ENCODE assay signal across 24 mouse cellular contexts in genomic region chr13:58954764-58955163, GRCm38 (mm10).
DNase-seq lines count a peak whose midpoint lies in the region; ATAC-seq and TF ChIP-seq lines count a peak whose summit lies in the region.
"Had no signal": no experiment of that assay in that cellular context is flagged by ENCODE, and none has a peak within 500 bp of the region (broad histone marks: within the 10 kb centered on the region; RNA-seq: fewer than 3 reads in every experiment).

No protein-coding gene starts in this region.

- H3K9ac ChIP-seq in ES-Bruce4 (ENCODE audit: low read depth, poor library complexity, severe bottlenecking) (no peak overlapping the region), ES-E14 (ENCODE audit: insufficient read depth, low read depth, low read length, poor library complexity, severe bottlenecking) (no peak overlapping the region)
- no peak overlapping the region for H3K9ac ChIP-seq in midbrain, embryonic 13.5 days (replicated peaks)
- H3K9ac ChIP-seq in hindbrain, postnatal 0 days (replicated peaks; ENCODE audit: low read length): no peak overlapping the region
- H3K9ac ChIP-seq: embryonic facial prominence, embryonic 13.5 days; embryonic facial prominence, embryonic 15.5 days; forebrain, embryonic 13.5 days; forebrain, embryonic 15.5 days had no signal

- 17% methylated on average over 6 of the region's 6 CpGs for WGBS in midbrain, embryonic 13.5 days
- 20% methylated on average over 6 of the region's 6 CpGs for WGBS in hindbrain, postnatal 0 days

- H3K9me3 ChIP-seq in E14TG2a.4 (ENCODE audit: low read length) (no peaks in the 10 kb centered on the region), ES-Bruce4 (replicated peaks; ENCODE audit: control insufficient read depth, insufficient read depth, low read length, poor library complexity, severe bottlenecking) (no peaks in the 10 kb centered on the region), ES-E14 (ENCODE audit: control insufficient read depth, insufficient read depth, low read depth, low read length) (no peaks in the 10 kb centered on the region)
- H3K9me3 ChIP-seq in midbrain, embryonic 13.5 days: no peaks in the 10 kb centered on the region
- no peaks in the 10 kb centered on the region for H3K9me3 ChIP-seq in hindbrain, postnatal 0 days (ENCODE audit: low read length)
- H3K9me3 ChIP-seq: embryonic facial prominence, embryonic 13.5 days; embryonic facial prominence, embryonic 15.5 days; forebrain, embryonic 13.5 days; forebrain, embryonic 15.5 days had no signal

- H3K27me3 ChIP-seq in E14TG2a.4 (ENCODE audit: insufficient read depth, low read length) (peaks cover 9% of the 10 kb centered on the region; the same call in 1 of the 2 replicates), ES-Bruce4 (ENCODE audit: control insufficient read depth, insufficient read depth, low read length, poor library complexity, severe bottlenecking) (no peaks in the 10 kb centered on the region)
- no peaks in the 10 kb centered on the region for H3K27me3 ChIP-seq in midbrain, embryonic 13.5 days
- no peaks in the 10 kb centered on the region for H3K27me3 ChIP-seq in hindbrain, postnatal 0 days (ENCODE audit: insufficient read depth, low read length)
- H3K27me3 ChIP-seq: embryonic facial prominence, embryonic 15.5 days; forebrain, embryonic 13.5 days; forebrain, embryonic 15.5 days; Patski had no signal

- H3K4me1 ChIP-seq in E14TG2a.4 (replicated peaks; ENCODE audit: low read depth, low read length) (peaks cover 58% of the 10 kb centered on the region), ES-Bruce4 (ENCODE audit: control insufficient read depth, insufficient read depth, low read length) (peaks cover 14% of the 10 kb centered on the region), ES-E14 (ENCODE audit: control insufficient read depth in 2 of 2, insufficient read depth in 2 of 2, low read length in 2 of 2, poor library complexity in 1 of 2) (peaks cover 13 to 25% of the 10 kb centered on the region in 2 experiments)
- peaks cover 29% of the 10 kb centered on the region for H3K4me1 ChIP-seq in midbrain, embryonic 13.5 days (replicated peaks)
- no peaks in the 10 kb centered on the region for H3K4me1 ChIP-seq in hindbrain, postnatal 0 days (ENCODE audit: insufficient read depth, low read length)

- in situ Hi-C loops in ES-E14 (cut with MboI; ENCODE audit: low sequenced_read_pairs in 2 of 2, unreplicated experiment in 2 of 2): no loop called here

- TF ChIP-seq CTCF in E14TG2a.4 (conservative IDR thresholded peaks at IDR 0.05; ENCODE audit: low read length) (no peak), ES-Bruce4 (IDR thresholded peaks at IDR 0.05; ENCODE audit: low read depth, low read length) (no peak)
- TF ChIP-seq CTCF in hindbrain, postnatal 0 days (IDR thresholded peaks at IDR 0.05; ENCODE audit: low read depth): no peak

- H3K4me3 ChIP-seq in E14TG2a.4 (replicated peaks; ENCODE audit: low read length): peak overlapping the region; percentile 35; the same call in 1 of the 2 replicates
- no peak overlapping the region for H3K4me3 ChIP-seq in ES-Bruce4 (ENCODE audit: low read depth, low read length)
- H3K4me3 ChIP-seq in ES-E14 (ENCODE audit: insufficient read depth in 1 of 2, low read depth in 1 of 2, low read length in 2 of 2, poor library complexity in 1 of 2, severe bottlenecking in 1 of 2): no peak overlapping the region
- H3K4me3 ChIP-seq in midbrain, embryonic 13.5 days (replicated peaks): no peak overlapping the region
- H3K4me3 ChIP-seq in hindbrain, postnatal 0 days (ENCODE audit: low read length): no peak overlapping the region
- H3K4me3 ChIP-seq: embryonic facial prominence, embryonic 13.5 days; embryonic facial prominence, embryonic 15.5 days; erythroblast, embryonic 14.5 days; forebrain, embryonic 13.5 days; forebrain, embryonic 15.5 days had no signal

- no peak for TF ChIP-seq POLR2A in ES-Bruce4 (IDR thresholded peaks at IDR 0.05; ENCODE audit: insufficient read depth, low read length)

- peak; percentile 94 for TF ChIP-seq EP300 in ES-Bruce4 (IDR thresholded peaks at IDR 0.05; ENCODE audit: insufficient read depth, low read depth, low read length)

- H3K36me3 ChIP-seq in E14TG2a.4 (ENCODE audit: insufficient read depth, low read length) (no peaks in the 10 kb centered on the region), ES-Bruce4 (ENCODE audit: control insufficient read depth, insufficient read depth, low read length, poor library complexity, severe bottlenecking) (no peaks in the 10 kb centered on the region), ES-E14 (ENCODE audit: control insufficient read depth, insufficient read depth, low read length, poor library complexity, severe bottlenecking) (no peaks in the 10 kb centered on the region)
- no peaks in the 10 kb centered on the region for H3K36me3 ChIP-seq in midbrain, embryonic 13.5 days
- no peaks in the 10 kb centered on the region for H3K36me3 ChIP-seq in hindbrain, postnatal 0 days (ENCODE audit: insufficient read depth, low read length)
- H3K36me3 ChIP-seq: embryonic facial prominence, embryonic 13.5 days; embryonic facial prominence, embryonic 15.5 days; forebrain, embryonic 15.5 days had no signal

- DNase-seq in ES-E14 (ENCODE audit: low read depth, low spot score) (peak; percentile 40), WW6 (ENCODE audit: low read depth, low spot score) (peak; percentile 16)
- no peak for DNase-seq in thymus, postnatal 4 days
- no peak for DNase-seq in hindbrain, postnatal 0 days (ENCODE audit: low spot score)
- DNase-seq: adrenal gland, adult 2 months; adrenal gland, postnatal 10 days; adrenal gland, postnatal 25 days; cerebellum, adult 11 months; cerebellum, adult 18-20 months; cerebellum, adult 8-10 months; cerebellum, adult 9-11 months; cerebellum, postnatal 14 days; cerebellum, postnatal 36 days; embryo, embryonic 11 days had no signal

- no peak overlapping the region for H3K4me2 ChIP-seq in midbrain, embryonic 13.5 days (replicated peaks)
- H3K4me2 ChIP-seq in hindbrain, postnatal 0 days (ENCODE audit: low read depth, low read length): no peak overlapping the region
- H3K4me2 ChIP-seq: embryonic facial prominence, embryonic 13.5 days; embryonic facial prominence, embryonic 15.5 days; forebrain, embryonic 13.5 days; forebrain, embryonic 15.5 days had no signal

- no peak for ATAC-seq in midbrain, embryonic 13.5 days
- ATAC-seq in megakaryocyte-erythroid progenitor cell, adult 5-6 weeks (replicated peaks; ENCODE audit: low FRiP score, low TSS enrichment, poor library complexity, severe bottlenecking): no peak
- no peak for ATAC-seq in hindbrain, postnatal 0 days
- ATAC-seq: forebrain, embryonic 15.5 days; Patski had no signal

- peak overlapping the region; percentile 61 for H3K27ac ChIP-seq in ES-Bruce4 (ENCODE audit: insufficient read depth, low read length)
- peak overlapping the region; percentile 77 for H3K27ac ChIP-seq in ES-E14 (ENCODE audit: insufficient read depth, low read depth, low read length, poor library complexity, severe bottlenecking)
- no peak overlapping the region for H3K27ac ChIP-seq in midbrain, embryonic 13.5 days
- no peak overlapping the region for H3K27ac ChIP-seq in hindbrain, postnatal 0 days
- H3K27ac ChIP-seq: embryonic facial prominence, embryonic 13.5 days; embryonic facial prominence, embryonic 15.5 days had no signal

TF ChIP-seq in ES-E14, 5 proteins besides CTCF, POLR2A, EP300 and RAD21:
- TF ChIP-seq ZC3H11A (IDR thresholded peaks at IDR 0.05; ENCODE audit: borderline replicate concordance, low read depth, low read length) (no peak), CHD2 (IDR thresholded peaks at IDR 0.05; ENCODE audit: low read depth, low read length) (no peak), MAFK (IDR thresholded peaks at IDR 0.05; ENCODE audit: insufficient read depth, low read depth, low read length) (no peak), HCFC1 (IDR thresholded peaks at IDR 0.05; ENCODE audit: borderline replicate concordance, insufficient read depth, low read length) (no peak), ZNF384 (IDR thresholded peaks at IDR 0.05; ENCODE audit: low read depth, low read length) (no peak)

Comparison
In these comparisons a context has a peak if more than half of its experiments do, and no peak if none do; other contexts are left out.
1. H3K27ac ChIP-seq: peak in ES-Bruce4 (single experiment) and ES-E14 (single experiment); none in midbrain, embryonic 13.5 days (single experiment) and hindbrain, postnatal 0 days (single experiment).
2. DNase-seq: peak in ES-E14 (single experiment) and WW6 (single experiment); none in thymus, postnatal 4 days (single experiment) and hindbrain, postnatal 0 days (single experiment).